Comparison of ENCODE assay signal across 14 mouse cellular contexts in the genomic region with DNA sequence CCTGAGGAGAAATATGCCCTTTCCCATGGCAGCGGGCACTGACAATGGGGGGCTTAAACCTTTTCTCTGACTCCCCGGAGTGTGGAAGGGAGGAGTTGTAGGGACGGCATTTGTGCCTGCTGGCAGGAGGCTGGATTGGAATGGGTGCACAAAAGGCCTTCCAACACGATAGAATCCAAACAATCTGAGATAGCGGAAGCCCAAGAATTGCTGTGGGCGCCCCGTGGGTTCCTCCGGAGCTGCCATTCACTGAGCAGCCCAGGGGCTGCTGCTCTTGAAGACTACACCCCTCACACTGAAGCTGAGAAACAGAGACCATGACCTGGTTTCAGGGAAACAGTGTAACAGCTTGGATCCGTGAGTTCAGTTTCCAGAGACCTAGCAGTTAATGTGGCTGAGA.
DNase-seq lines count a peak whose midpoint lies in the region; ATAC-seq and TF ChIP-seq lines count a peak whose summit lies in the region.
"Had no signal": no experiment of that assay in that cellular context is flagged by ENCODE, and none has a peak within 500 bp of the region (broad histone marks: within the 10 kb centered on the region; RNA-seq: fewer than 3 reads in every experiment).

No protein-coding gene starts in this region.

- H3K27me3 ChIP-seq in heart, embryonic 12.5 days (replicated peaks), result no peaks in the 10 kb centered on the region
- H3K27me3 ChIP-seq in midbrain, embryonic 10.5 days (ENCODE audit: low read depth, poor library complexity, severe bottlenecking), result no peaks in the 10 kb centered on the region
- H3K27me3 ChIP-seq in midbrain, postnatal 0 days (ENCODE audit: insufficient read depth, low read length), result no peaks in the 10 kb centered on the region
- H3K27me3 ChIP-seq in intestine, embryonic 15.5 days (replicated peaks), result no peaks in the 10 kb centered on the region
- H3K27me3 ChIP-seq in stomach, postnatal 0 days (ENCODE audit: control insufficient read depth, insufficient read depth, low read length), result no peaks in the 10 kb centered on the region
- H3K27me3 ChIP-seq: embryonic facial prominence, embryonic 12.5 days; kidney, embryonic 15.5 days; limb, embryonic 12.5 days had no signal

- 44% methylated on average over 9 of the region's 9 CpGs for WGBS in heart, embryonic 12.5 days
- 12% methylated on average over 9 of the region's 9 CpGs for WGBS in midbrain, embryonic 10.5 days
- WGBS in midbrain, postnatal 0 days, result 16% methylated on average over 9 of the region's 9 CpGs
- WGBS in intestine, embryonic 15.5 days, result 54% methylated on average over 9 of the region's 9 CpGs
- 40% methylated on average over 9 of the region's 9 CpGs for WGBS in stomach, postnatal 0 days

- peaks cover 32% of the 10 kb centered on the region for H3K36me3 ChIP-seq in heart, embryonic 12.5 days
- H3K36me3 ChIP-seq in midbrain, embryonic 10.5 days, result peaks cover 51% of the 10 kb centered on the region
- H3K36me3 ChIP-seq in midbrain, postnatal 0 days (ENCODE audit: insufficient read depth, low read length), result no peaks in the 10 kb centered on the region
- peaks cover 6% of the 10 kb centered on the region for H3K36me3 ChIP-seq in intestine, embryonic 15.5 days
- H3K36me3 ChIP-seq in stomach, postnatal 0 days (ENCODE audit: control insufficient read depth, insufficient read depth, low read length), result no peaks in the 10 kb centered on the region; the same call in 1 of the 2 replicates
- H3K36me3 ChIP-seq: embryonic facial prominence, embryonic 12.5 days had no signal

- no peak for TF ChIP-seq EP300 in stomach, postnatal 0 days (optimal IDR thresholded peaks at IDR 0.05)

- no peak for TF ChIP-seq CTCF in midbrain, postnatal 0 days (IDR thresholded peaks at IDR 0.05)
- TF ChIP-seq CTCF in stomach, postnatal 0 days (IDR thresholded peaks at IDR 0.05; ENCODE audit: low read depth), result no peak

- no peak overlapping the region for H3K4me3 ChIP-seq in heart, embryonic 12.5 days
- H3K4me3 ChIP-seq in midbrain, embryonic 10.5 days, result peak overlapping the region; percentile 18; the same call in 1 of the 2 replicates
- H3K4me3 ChIP-seq in midbrain, postnatal 0 days (ENCODE audit: low read depth, low read length), result no peak overlapping the region
- no peak overlapping the region for H3K4me3 ChIP-seq in intestine, embryonic 15.5 days (replicated peaks)
- no peak overlapping the region for H3K4me3 ChIP-seq in stomach, postnatal 0 days (ENCODE audit: low read depth, low read length)
- H3K4me3 ChIP-seq: embryonic facial prominence, embryonic 12.5 days; kidney, embryonic 15.5 days; limb, embryonic 12.5 days had no signal

- H3K9ac ChIP-seq in heart, embryonic 12.5 days, result peak overlapping the region; percentile 53; the same call in 1 of the 2 replicates
- no peak overlapping the region for H3K9ac ChIP-seq in midbrain, postnatal 0 days (replicated peaks; ENCODE audit: low read length, poor library complexity, severe bottlenecking)
- no peak overlapping the region for H3K9ac ChIP-seq in intestine, embryonic 15.5 days
- H3K9ac ChIP-seq in stomach, postnatal 0 days (ENCODE audit: low read length), result no peak overlapping the region
- H3K9ac ChIP-seq: embryonic facial prominence, embryonic 12.5 days; kidney, embryonic 15.5 days; limb, embryonic 12.5 days; lung, embryonic 14.5 days had no signal

- no peaks in the 10 kb centered on the region for H3K9me3 ChIP-seq in heart, embryonic 12.5 days (replicated peaks)
- H3K9me3 ChIP-seq in midbrain, embryonic 10.5 days (replicated peaks), result no peaks in the 10 kb centered on the region
- H3K9me3 ChIP-seq in midbrain, postnatal 0 days (ENCODE audit: low read length), result no peaks in the 10 kb centered on the region
- H3K9me3 ChIP-seq in intestine, embryonic 15.5 days, result no peaks in the 10 kb centered on the region
- H3K9me3 ChIP-seq in stomach, postnatal 0 days (ENCODE audit: control insufficient read depth, low read length), result no peaks in the 10 kb centered on the region
- H3K9me3 ChIP-seq: embryonic facial prominence, embryonic 12.5 days; kidney, embryonic 15.5 days; limb, embryonic 12.5 days had no signal

- peak overlapping the region; percentile 30 for H3K27ac ChIP-seq in heart, embryonic 12.5 days (ENCODE audit: poor library complexity, severe bottlenecking)
- H3K27ac ChIP-seq in midbrain, embryonic 10.5 days (replicated peaks), result peak overlapping the region; percentile 82
- no peak overlapping the region for H3K27ac ChIP-seq in midbrain, postnatal 0 days (ENCODE audit: low read depth, low read length)
- 0 out of 2 replicates have a peak overlapping the region, but pooled peaks have one; percentile 6 for H3K27ac ChIP-seq in intestine, embryonic 15.5 days
- peak overlapping the region; percentile 35 for H3K27ac ChIP-seq in stomach, postnatal 0 days (replicated peaks)
- H3K27ac ChIP-seq: embryonic facial prominence, embryonic 12.5 days; kidney, embryonic 15.5 days had no signal

- no peak for DNase-seq in heart, adult 11 months
- DNase-seq in midbrain, embryonic 10.5 days (ENCODE audit: low spot score), result no peak
- no peak for DNase-seq in midbrain, postnatal 0 days (ENCODE audit: low spot score)
- no peak for DNase-seq in stomach, postnatal 0 days (ENCODE audit: low spot score)
- no peak for DNase-seq in cerebellum, postnatal 4 days (ENCODE audit: low spot score in 2 of 2)
- no peak for DNase-seq in layer of hippocampus, adult 11-12 months (ENCODE audit: low spot score)
- DNase-seq: cerebellum, adult 8-10 months; heart, postnatal 10 days; lung, embryonic 14.5 days had no signal

- ATAC-seq in heart, embryonic 12.5 days (ENCODE audit: insufficient number of reproducible peaks, low FRiP score), result no peak
- no peak for ATAC-seq in midbrain, postnatal 0 days (ENCODE audit: low FRiP score)
- ATAC-seq in intestine, embryonic 15.5 days, result no peak
- no peak for ATAC-seq in stomach, postnatal 0 days (ENCODE audit: low FRiP score, low TSS enrichment)

- H3K4me1 ChIP-seq in heart, embryonic 12.5 days (replicated peaks), result peaks cover 44% of the 10 kb centered on the region
- peaks cover 58% of the 10 kb centered on the region for H3K4me1 ChIP-seq in midbrain, embryonic 10.5 days
- no peaks in the 10 kb centered on the region for H3K4me1 ChIP-seq in midbrain, postnatal 0 days (ENCODE audit: insufficient read depth, low read length)
- H3K4me1 ChIP-seq in intestine, embryonic 15.5 days (replicated peaks), result peaks cover 38% of the 10 kb centered on the region
- peaks cover 3% of the 10 kb centered on the region; the same call in 1 of the 2 replicates for H3K4me1 ChIP-seq in stomach, postnatal 0 days (replicated peaks; ENCODE audit: control insufficient read depth, insufficient read depth)

- no peak overlapping the region for H3K4me2 ChIP-seq in heart, embryonic 12.5 days
- no peak overlapping the region for H3K4me2 ChIP-seq in midbrain, postnatal 0 days (ENCODE audit: low read depth, low read length, poor library complexity, severe bottlenecking)
- no peak overlapping the region; the same call in 1 of the 2 replicates for H3K4me2 ChIP-seq in intestine, embryonic 15.5 days (replicated peaks)
- H3K4me2 ChIP-seq in stomach, postnatal 0 days (replicated peaks; ENCODE audit: low read depth), result peak overlapping the region; percentile 2; the same call in 1 of the 2 replicates
- H3K4me2 ChIP-seq: embryonic facial prominence, embryonic 12.5 days; kidney, embryonic 15.5 days; limb, embryonic 12.5 days; lung, embryonic 14.5 days had no signal
